Mouse (Mus musculus) megakaryocyte progenitor cell, adult 5-6 weeks (primary cell): ENCODE measurements around the gene Tdrkh. TPM values are rescaled to one million over a fixed set of nuclear protein-coding genes. Genes with fewer than 3 reads are reported as not detected.

Experiments used
- ATAC-seq: replicated peaks from 2 replicates; pipeline ENCODE4 v1.8.0; 2016; ENCODE audit warnings: mild to moderate bottlenecking, moderate TSS enrichment, inconsistent platforms; ENCODE audit not compliant: poor library complexity
- total RNA-seq, 2 experiments: library from RNA; stranded (forward) in 1 of 2; stranded (reverse) in 1 of 2; fragments of 157-497, 149-512 nt in 1 of 2; fragments of 200-1000 nt in 1 of 2; gene quantifications; 2 replicates each; pipeline versions ENCODE4 v1.2.3 to v1.2.4; 2015 to 2017

Gene Tdrkh
- total RNA-seq, 2 experiments from 2014 or later: 3.9 to 13.2 TPM

GRCm38 (mm10) chr3:94457055-94457454, 44.0 kb downstream of the Tdrkh start:
- no peak for ATAC-seq

GRCm38 (mm10) chr3:94459834-94460233, 46.8 kb downstream of the Tdrkh start:
- ATAC-seq: no peak

GRCm38 (mm10) chr3:94463926-94464578, 51.0 kb downstream of the Tdrkh start:
- ATAC-seq: no peak

- ATAC-seq: no peak
These were observed 52.8 kb downstream of the Tdrkh start for GRCm38 (mm10) chr3:94465632-94466430.

- ATAC-seq: peak; percentile 37; the same call in 1 of the 2 replicates
These were observed 55.9 kb downstream of the Tdrkh start for GRCm38 (mm10) chr3:94468931-94469330.

- ATAC-seq: no peak
These were observed 59.5 kb downstream of the Tdrkh start for GRCm38 (mm10) chr3:94472447-94473114.

- ATAC-seq: no peak
These were observed 60.0 kb downstream of the Tdrkh start for GRCm38 (mm10) chr3:94473115-94473505.

GRCm38 (mm10) chr3:94473567-94474232, 60.6 kb downstream of the Tdrkh start:
- ATAC-seq: no peak

- no peak for ATAC-seq
These were observed 63.4 kb downstream of the Tdrkh start for GRCm38 (mm10) chr3:94476301-94477035.

- no peak for ATAC-seq
These were observed 64.4 kb downstream of the Tdrkh start for GRCm38 (mm10) chr3:94477444-94477843.

- ATAC-seq: peak; percentile 79
These were observed 64.9 kb downstream of the Tdrkh start, which contains the start of gene Celf3 for GRCm38 (mm10) chr3:94477981-94478422. Gene Celf3, plus strand, starts transcription at chr3:94478295.

GRCm38 (mm10) chr3:94478591-94479169, 65.6 kb downstream of the Tdrkh start:
- no peak for ATAC-seq

- 0 out of 2 replicates have a peak, but pooled peaks have one; percentile 13 for ATAC-seq
These were observed 66.5 kb downstream of the Tdrkh start for GRCm38 (mm10) chr3:94479564-94479963.

- ATAC-seq: no peak
These were observed 67.3 kb downstream of the Tdrkh start, which contains the start of gene Riiad1 for GRCm38 (mm10) chr3:94480291-94480884. Gene Riiad1, minus strand, starts transcription at chr3:94480341.

- no peak for ATAC-seq
These were observed 68.4 kb downstream of the Tdrkh start for GRCm38 (mm10) chr3:94481429-94481828.

GRCm38 (mm10) chr3:94482764-94483385, 69.8 kb downstream of the Tdrkh start:
- ATAC-seq: peak; percentile 69

- no peak for ATAC-seq
These were observed 70.8 kb downstream of the Tdrkh start for GRCm38 (mm10) chr3:94483790-94484439.
